Comparison of ENCODE assay signal across 8 mouse cellular contexts in genomic region chr12:76710351-76711100, GRCm38 (mm10). TPM values are rescaled to one million over a fixed set of nuclear protein-coding genes. Genes with fewer than 3 reads are reported as not detected.
A peak's percentile ranks its signal among the peaks of the same experiment; 100 is the strongest.
DNase-seq lines count a peak whose midpoint lies in the region; ATAC-seq and TF ChIP-seq lines count a peak whose summit lies in the region.

Gene Sptb, minus strand, starts transcription at chr12:76710547.

- peak; percentile 50 for DNase-seq in CD4-positive, CD25-positive, alpha-beta regulatory T cell, adult 2 months (ENCODE audit: low read depth, low spot score)
- DNase-seq in embryonic facial prominence, embryonic 14.5 days (ENCODE audit: low spot score) = peak; percentile 32
- DNase-seq in heart, adult 8-10 months (ENCODE audit: low spot score) = peak; percentile 7
- peak; percentile 39 for DNase-seq in kidney, adult 2 months
- peak; percentile 12 for DNase-seq in limb, embryonic 14.5 days (ENCODE audit: low spot score)

- TF ChIP-seq POLR2A in bone marrow, adult 2 months (IDR thresholded peaks at IDR 0.05; ENCODE audit: borderline replicate concordance, control insufficient read depth, low read depth, low read length) = no peak
- no peak for TF ChIP-seq POLR2A in kidney, adult 2 months (IDR thresholded peaks at IDR 0.05; ENCODE audit: low read depth, low read length)
- no peak for TF ChIP-seq POLR2A in limb, embryonic 14.5 days (IDR thresholded peaks at IDR 0.05; ENCODE audit: borderline replicate concordance, extremely low read depth, insufficient read depth, insufficient read length)
- TF ChIP-seq POLR2A in small intestine, adult 2 months (IDR thresholded peaks at IDR 0.05; ENCODE audit: low read depth, low read length) = 0 out of 2 replicates have a peak, but pooled peaks have one; percentile 16

- H3K9me3 ChIP-seq in embryonic facial prominence, embryonic 14.5 days (ENCODE audit: control insufficient read depth, low read length) = no peaks in the 10 kb centered on the region
- H3K9me3 ChIP-seq in limb, embryonic 14.5 days (ENCODE audit: control insufficient read depth, low read length) = no peaks in the 10 kb centered on the region
- H3K9me3 ChIP-seq in midbrain, embryonic 13.5 days = no peaks in the 10 kb centered on the region

- WGBS in bone marrow, adult 2 months = under 1% methylated on average over 40 of the region's 40 CpGs
- under 1% methylated on average over 29 of the region's 40 CpGs for WGBS in embryonic facial prominence, embryonic 14.5 days
- WGBS in kidney, adult 2 months = 3% methylated on average over 40 of the region's 40 CpGs
- under 1% methylated on average over 40 of the region's 40 CpGs for WGBS in limb, embryonic 14.5 days
- WGBS in midbrain, embryonic 13.5 days = under 1% methylated on average over 40 of the region's 40 CpGs
- WGBS in small intestine, adult 2 months = 2% methylated on average over 40 of the region's 40 CpGs

- no peaks in the 10 kb centered on the region; the same call in 1 of the 2 replicates for H3K4me1 ChIP-seq in bone marrow, adult 2 months (ENCODE audit: control insufficient read depth, insufficient read depth, low read length)
- H3K4me1 ChIP-seq in embryonic facial prominence, embryonic 14.5 days (ENCODE audit: control insufficient read depth, insufficient read depth, low read length) = peaks cover 11% of the 10 kb centered on the region; the same call in 1 of the 2 replicates
- H3K4me1 ChIP-seq in kidney, adult 2 months (ENCODE audit: control insufficient read depth, insufficient read depth, low read length) = no peaks in the 10 kb centered on the region
- peaks cover 11% of the 10 kb centered on the region for H3K4me1 ChIP-seq in limb, embryonic 14.5 days (ENCODE audit: control insufficient read depth, insufficient read depth, low read length)
- peaks cover 14% of the 10 kb centered on the region for H3K4me1 ChIP-seq in midbrain, embryonic 13.5 days (replicated peaks)
- H3K4me1 ChIP-seq in small intestine, adult 2 months (ENCODE audit: control insufficient read depth, insufficient read depth, insufficient read length, low read length) = peaks cover 4% of the 10 kb centered on the region; the same call in 1 of the 2 replicates

- H3K27ac ChIP-seq in bone marrow, adult 2 months (ENCODE audit: control insufficient read depth, insufficient read depth, low read depth, low read length, poor library complexity) = peak within 1 kb of the TSS; percentile 93
- no peak within 1 kb of the TSS for H3K27ac ChIP-seq in embryonic facial prominence, embryonic 14.5 days (replicated peaks; ENCODE audit: low read depth, low read length)
- H3K27ac ChIP-seq in kidney, adult 2 months (ENCODE audit: insufficient read depth, low read depth, low read length) = no peak within 1 kb of the TSS
- H3K27ac ChIP-seq in limb, embryonic 14.5 days (replicated peaks; ENCODE audit: low read depth, low read length) = no peak within 1 kb of the TSS
- no peak within 1 kb of the TSS for H3K27ac ChIP-seq in midbrain, embryonic 13.5 days
- H3K27ac ChIP-seq in small intestine, adult 2 months (ENCODE audit: insufficient read depth, low read depth, low read length) = no peak within 1 kb of the TSS

- peak; percentile 77 for ATAC-seq in embryonic facial prominence, embryonic 14.5 days (ENCODE audit: low read depth)
- ATAC-seq in limb, embryonic 14.5 days (ENCODE audit: low FRiP score, low read depth) = peak; percentile 66
- ATAC-seq in midbrain, embryonic 13.5 days = peak; percentile 86

- no peak for TF ChIP-seq CTCF in bone marrow, adult 2 months (IDR thresholded peaks at IDR 0.05; ENCODE audit: control insufficient read depth, insufficient read depth, low read length)
- no peak for TF ChIP-seq CTCF in kidney, adult 2 months (conservative IDR thresholded peaks at IDR 0.05; ENCODE audit: insufficient read depth, insufficient read length, low read depth, low read length)
- TF ChIP-seq CTCF in small intestine, adult 2 months (IDR thresholded peaks at IDR 0.05; ENCODE audit: extremely low read depth, insufficient read length, insufficient replicate concordance, low read depth, low read length) = no peak

- peaks cover 70% of the 10 kb centered on the region for H3K27me3 ChIP-seq in embryonic facial prominence, embryonic 14.5 days (replicated peaks; ENCODE audit: control insufficient read depth, insufficient read depth, low read length)
- H3K27me3 ChIP-seq in kidney, adult 2 months (replicated peaks; ENCODE audit: control insufficient read depth, insufficient read depth, low read length) = peaks cover 2% of the 10 kb centered on the region; the same call in 1 of the 2 replicates
- peaks cover 42% of the 10 kb centered on the region for H3K27me3 ChIP-seq in limb, embryonic 14.5 days (ENCODE audit: control insufficient read depth, insufficient read depth, low read length)
- peaks cover 62% of the 10 kb centered on the region for H3K27me3 ChIP-seq in midbrain, embryonic 13.5 days
- peaks cover 51% of the 10 kb centered on the region for H3K27me3 ChIP-seq in small intestine, adult 2 months (ENCODE audit: control insufficient read depth, insufficient read depth, low read length)

- peak within 1 kb of the TSS; percentile 56 for H3K9ac ChIP-seq in embryonic facial prominence, embryonic 14.5 days (ENCODE audit: low read depth, low read length)
- H3K9ac ChIP-seq in limb, embryonic 14.5 days (ENCODE audit: low read depth, low read length, severe bottlenecking) = peak within 1 kb of the TSS; percentile 55
- peak within 1 kb of the TSS; percentile 76 for H3K9ac ChIP-seq in midbrain, embryonic 13.5 days (replicated peaks)

- H3K4me2 ChIP-seq in embryonic facial prominence, embryonic 14.5 days (ENCODE audit: low read depth, low read length) = peak within 1 kb of the TSS; percentile 100
- peak within 1 kb of the TSS; percentile 100 for H3K4me2 ChIP-seq in limb, embryonic 14.5 days (replicated peaks; ENCODE audit: low read depth, low read length, severe bottlenecking)
- peak within 1 kb of the TSS; percentile 100 for H3K4me2 ChIP-seq in midbrain, embryonic 13.5 days (replicated peaks)

- no peaks in the 10 kb centered on the region for H3K36me3 ChIP-seq in embryonic facial prominence, embryonic 14.5 days (ENCODE audit: control insufficient read depth, insufficient read depth, low read length)
- no peaks in the 10 kb centered on the region for H3K36me3 ChIP-seq in kidney, adult 2 months (ENCODE audit: control insufficient read depth, insufficient read depth, low read length)
- no peaks in the 10 kb centered on the region for H3K36me3 ChIP-seq in limb, embryonic 14.5 days (ENCODE audit: control insufficient read depth, insufficient read depth, low read length)
- no peaks in the 10 kb centered on the region for H3K36me3 ChIP-seq in midbrain, embryonic 13.5 days
- H3K36me3 ChIP-seq in small intestine, adult 2 months (ENCODE audit: control insufficient read depth, insufficient read depth, low read length) = no peaks in the 10 kb centered on the region

- H3K4me3 ChIP-seq in bone marrow, adult 2 months (replicated peaks; ENCODE audit: control insufficient read depth, low read depth, low read length) = peak within 1 kb of the TSS; percentile 82
- peak within 1 kb of the TSS; percentile 67 for H3K4me3 ChIP-seq in embryonic facial prominence, embryonic 14.5 days (ENCODE audit: low read depth, low read length)
- peak within 1 kb of the TSS; percentile 57 for H3K4me3 ChIP-seq in kidney, adult 2 months (ENCODE audit: insufficient read depth, low read depth, low read length)
- H3K4me3 ChIP-seq in limb, embryonic 14.5 days (replicated peaks; ENCODE audit: low read length) = peak within 1 kb of the TSS; percentile 57
- H3K4me3 ChIP-seq in midbrain, embryonic 13.5 days (replicated peaks) = peak within 1 kb of the TSS; percentile 75
- peak within 1 kb of the TSS; percentile 96 for H3K4me3 ChIP-seq in small intestine, adult 2 months (ENCODE audit: low read depth, low read length)

RNA-seq across cellular contexts. Expression of gene Sptb, which starts in this region (rescaled TPM):
- polyA plus RNA-seq in bone marrow, adult 2 months (2011; ENCODE audit: insufficient read depth, insufficient read length, low replicate concordance, missing spikeins) = 89.3 and 102 TPM in 2 replicates
- polyA plus RNA-seq in embryonic facial prominence, embryonic 14.5 days (2014; fragmentation: Nextera tagmentation; extraction: Ambion mirVana) = 2.3 and 3.3 TPM in 2 replicates
- total RNA-seq in heart, adult 8-10 months (2022) = 10 to 100 TPM; 91.9 to 98.2 (median 95.8) TPM
- 1.6 and 1.9 TPM in 2 replicates for polyA plus RNA-seq in kidney, adult 2 months (2012; rRNA removed)
- polyA plus RNA-seq in limb, embryonic 14.5 days (2012; rRNA removed) = 1.3 and 1.5 TPM in 2 replicates
- 1.3 TPM in 2 replicates for polyA plus RNA-seq in limb, embryonic 14.5 days (2014; fragmentation: Nextera tagmentation; extraction: Ambion mirVana)
- polyA plus RNA-seq in midbrain, embryonic 13.5 days (2015; fragmentation: Nextera tagmentation; extraction: Ambion mirVana) = 1.1 TPM in 2 replicates
- 0.60 TPM in 2 replicates for polyA plus RNA-seq in small intestine, adult 2 months (2012; rRNA removed)

Comparison
In these comparisons a context has a peak if more than half of its experiments do, and no peak if none do; other contexts are left out.
1. RNA of gene Sptb (polyA plus RNA-seq): 89.3 to 102 TPM in bone marrow, adult 2 months; 2.3 to 3.3 TPM in embryonic facial prominence, embryonic 14.5 days, 1.6 to 1.9 TPM in kidney, adult 2 months, 1.3 to 1.5 TPM in limb, embryonic 14.5 days, 1.1 TPM in midbrain, embryonic 13.5 days and 0.60 TPM in small intestine, adult 2 months; every median in the first group is over 10 times any median in the second.
2. Peak in every context shown above with its lines, with median percentiles within 50 percentile points of each other: DNase-seq, H3K4me3 ChIP-seq, ATAC-seq, H3K4me2 ChIP-seq and H3K9ac ChIP-seq.